Mouse (Mus musculus) R1 (cell line): Measurements from ENCODE around the gene Gm17467.
"Not testable (repeated sequence)": the region's sequence is repeated elsewhere in the genome, so short reads cannot be mapped to it uniquely, and the experiment has no call there.

Source experiments
- DNase-seq: peaks from one replicate; pipeline ENCODE4 v3.0.0-alpha.2; 2018; ENCODE audit warnings: low read depth, low spot score

The Gm17467 gene

GRCm38 (mm10) chrX:123704691-123705090 is at the start of gene Gm17467:
Gene Gm17467, minus strand, starts transcription at chrX:123704791.
- DNase-seq: not testable (repeated sequence)
